Mouse (Mus musculus): ENCODE results near the gene Mt2. TPM values are rescaled to one million over a fixed set of nuclear protein-coding genes. Genes with fewer than 3 reads are reported as not detected.

Gene Mt2
- polyA plus RNA-seq, 1 experiment: 591 TPM

DNA sequence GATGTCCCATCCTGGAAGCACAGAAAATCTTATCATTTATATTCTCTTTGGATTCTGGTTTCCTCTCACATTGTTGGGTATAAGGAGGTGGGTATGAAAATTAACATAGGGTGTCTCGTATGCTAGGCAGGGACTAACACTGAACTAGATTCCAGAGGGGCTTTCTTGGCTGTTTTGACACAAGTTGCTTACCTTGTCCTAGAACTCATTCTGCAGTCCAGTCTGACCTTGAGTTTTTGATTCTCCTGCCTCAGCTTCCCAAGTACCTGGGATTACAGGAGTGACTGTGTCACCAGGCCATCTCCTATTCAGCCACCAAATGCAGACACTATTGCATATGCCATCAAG, 8.1 kb downstream of the Mt2 start:
- Histone ChIP-seq H3K4me3 (ENCODE audit: insufficient read depth, low read length) (peak overlapping the region; percentile 68), H3K27ac (ENCODE audit: insufficient read depth, low read length) (no peak overlapping the region), H3K4me1 (ENCODE audit: control insufficient read depth, insufficient read depth, low read length) (no peaks in the 10 kb centered on the region; the same call in 1 of the 2 replicates)
- TF ChIP-seq CTCF (IDR thresholded peaks at IDR 0.05; ENCODE audit: extremely low read depth, insufficient read depth, low read length) (no peak), POLR2A (IDR thresholded peaks at IDR 0.05; ENCODE audit: extremely low read depth, insufficient read depth, low read length) (no peak)

DNA sequence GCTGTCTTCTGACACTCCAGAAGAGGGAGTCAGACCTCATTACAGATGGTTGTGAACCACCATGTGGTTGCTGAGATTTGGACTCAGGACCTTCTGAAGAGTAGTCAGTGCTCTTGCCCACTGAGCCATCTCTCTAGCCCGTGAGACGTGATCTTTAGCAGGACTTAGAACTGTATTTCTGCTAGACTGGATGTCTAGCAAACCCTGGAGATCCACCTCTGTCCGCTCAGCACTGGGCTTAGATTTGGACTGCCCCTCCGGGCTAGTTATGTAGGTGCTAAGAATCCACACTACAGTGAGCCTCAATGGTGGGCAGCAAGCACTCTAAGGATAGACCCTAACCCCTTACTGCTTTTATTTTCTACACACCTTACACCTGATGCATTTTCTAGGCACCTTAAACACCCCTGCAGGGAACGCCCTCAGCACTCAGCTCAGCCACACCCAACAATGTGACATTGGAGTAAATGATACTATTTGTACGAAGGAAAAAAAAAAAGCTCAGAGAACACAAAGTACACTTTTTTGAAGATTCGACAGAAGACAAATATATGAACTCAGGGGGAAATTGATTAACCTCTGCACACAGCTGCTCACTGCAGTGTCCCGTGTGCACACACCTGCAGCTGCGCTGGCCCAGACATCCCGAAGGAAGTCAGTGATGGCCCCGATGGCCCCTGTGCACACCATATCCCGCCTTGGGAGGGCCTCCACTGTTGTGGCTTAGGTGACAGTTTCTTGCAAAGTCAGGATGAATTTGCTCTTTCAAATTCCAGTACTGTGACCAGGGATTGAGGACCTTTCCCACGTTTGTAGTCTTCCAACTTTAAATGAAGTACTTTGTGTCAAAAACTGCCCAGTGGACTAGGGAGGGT, 9.8 kb downstream of the Mt2 start:
- no peaks in the 10 kb centered on the region; the same call in 1 of the 2 replicates for H3K4me1 ChIP-seq (ENCODE audit: control insufficient read depth, insufficient read depth, low read length)
- TF ChIP-seq POLR2A (IDR thresholded peaks at IDR 0.05; ENCODE audit: extremely low read depth, insufficient read depth, low read length) (no peak), CTCF (IDR thresholded peaks at IDR 0.05; ENCODE audit: extremely low read depth, insufficient read depth, low read length) (no peak)
- H3K27ac ChIP-seq (ENCODE audit: insufficient read depth, low read length): no peak overlapping the region
- peak overlapping the region; percentile 10; the same call in 1 of the 2 replicates for H3K4me3 ChIP-seq (ENCODE audit: insufficient read depth, low read length)

DNA sequence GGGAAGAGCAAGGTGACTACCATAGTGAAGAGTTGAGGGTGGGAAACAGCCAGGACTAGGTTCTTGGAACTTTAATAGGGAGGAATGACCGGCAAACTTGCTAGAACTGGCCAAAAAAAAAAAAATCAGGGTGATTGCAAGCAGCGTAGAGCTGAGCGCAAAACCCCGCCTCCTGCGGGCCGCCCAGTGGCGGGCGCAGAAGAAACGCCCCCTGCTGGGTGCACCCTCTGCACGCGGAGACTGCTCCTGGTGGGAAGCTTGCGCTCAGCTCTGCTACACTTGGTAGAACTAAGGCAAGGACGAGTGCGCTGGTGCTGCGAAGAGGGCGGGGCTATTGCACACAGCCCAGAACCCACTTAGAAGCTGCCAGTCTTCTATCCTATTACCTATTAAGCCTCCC, 10.7 kb downstream of the Mt2 start:
- Histone ChIP-seq H3K4me1 (ENCODE audit: control insufficient read depth, insufficient read depth, low read length) (no peaks in the 10 kb centered on the region; the same call in 1 of the 2 replicates), H3K4me3 (ENCODE audit: insufficient read depth, low read length) (peak overlapping the region; percentile 10), H3K27ac (ENCODE audit: insufficient read depth, low read length) (no peak overlapping the region; the same call in 1 of the 2 replicates)
- peak; percentile 36; the same call in 1 of the 2 replicates for TF ChIP-seq POLR2A (IDR thresholded peaks at IDR 0.05; ENCODE audit: extremely low read depth, insufficient read depth, low read length)
- TF ChIP-seq CTCF (IDR thresholded peaks at IDR 0.05; ENCODE audit: extremely low read depth, insufficient read depth, low read length): 0 out of 2 replicates have a peak, but pooled peaks have one; percentile 20

DNA sequence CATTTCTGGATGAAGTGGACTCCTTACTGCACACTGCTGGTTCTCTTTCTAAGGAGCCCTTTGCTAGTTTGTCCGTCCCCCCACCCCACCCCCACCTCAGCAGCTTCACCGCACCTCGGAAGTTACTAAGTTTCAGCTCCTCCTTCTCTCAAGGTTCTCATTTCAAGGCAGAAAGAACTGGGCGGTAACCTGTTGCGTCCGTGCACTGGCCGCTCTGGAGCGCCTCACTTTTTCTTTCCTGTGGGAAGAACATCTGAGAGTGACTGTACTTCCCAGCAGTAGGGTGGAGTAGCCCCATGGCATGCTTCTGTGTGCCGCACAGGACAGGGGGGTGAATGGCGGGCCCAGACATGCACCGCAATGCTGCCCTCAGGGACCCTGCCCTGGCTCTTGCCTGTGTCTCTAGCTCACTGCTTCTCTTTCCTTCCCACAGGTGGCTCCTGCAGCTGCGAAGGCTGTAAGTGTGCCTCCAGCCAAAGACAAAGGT, 11.9 kb downstream of the Mt2 start:
- no peak for TF ChIP-seq POLR2A (IDR thresholded peaks at IDR 0.05; ENCODE audit: extremely low read depth, insufficient read depth, low read length)
- no peak for TF ChIP-seq CTCF (IDR thresholded peaks at IDR 0.05; ENCODE audit: extremely low read depth, insufficient read depth, low read length)
- Histone ChIP-seq H3K4me3 (ENCODE audit: insufficient read depth, low read length) (no peak overlapping the region), H3K27ac (ENCODE audit: insufficient read depth, low read length) (no peak overlapping the region), H3K4me1 (ENCODE audit: control insufficient read depth, insufficient read depth, low read length) (no peaks in the 10 kb centered on the region; the same call in 1 of the 2 replicates)

DNA sequence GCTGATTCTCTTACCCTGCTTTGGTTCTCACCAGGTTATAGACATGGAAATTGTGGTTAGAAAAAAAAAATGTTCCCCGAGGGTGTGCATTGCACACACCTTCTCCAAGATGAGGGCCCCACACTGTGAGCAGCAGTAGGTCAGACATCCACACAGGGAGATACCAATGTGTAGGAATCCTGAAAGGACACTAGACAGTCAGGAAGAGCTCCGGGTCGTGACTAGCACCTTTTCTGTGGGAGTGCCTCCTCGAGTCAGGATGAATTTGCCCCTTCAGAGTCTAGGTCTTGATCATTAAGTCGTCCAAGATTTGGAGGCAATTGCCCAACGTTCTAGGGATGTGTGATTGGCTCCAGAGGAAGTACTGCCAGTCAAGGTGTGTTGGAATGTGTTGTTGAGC, 13.3 kb downstream of the Mt2 start:
- Histone ChIP-seq H3K27ac (ENCODE audit: insufficient read depth, low read length) (no peak overlapping the region), H3K4me1 (ENCODE audit: control insufficient read depth, insufficient read depth, low read length) (no peaks in the 10 kb centered on the region; the same call in 1 of the 2 replicates), H3K4me3 (ENCODE audit: insufficient read depth, low read length) (no peak overlapping the region)
- no peak for TF ChIP-seq POLR2A (IDR thresholded peaks at IDR 0.05; ENCODE audit: extremely low read depth, insufficient read depth, low read length)
- TF ChIP-seq CTCF (IDR thresholded peaks at IDR 0.05; ENCODE audit: extremely low read depth, insufficient read depth, low read length): no peak

DNA sequence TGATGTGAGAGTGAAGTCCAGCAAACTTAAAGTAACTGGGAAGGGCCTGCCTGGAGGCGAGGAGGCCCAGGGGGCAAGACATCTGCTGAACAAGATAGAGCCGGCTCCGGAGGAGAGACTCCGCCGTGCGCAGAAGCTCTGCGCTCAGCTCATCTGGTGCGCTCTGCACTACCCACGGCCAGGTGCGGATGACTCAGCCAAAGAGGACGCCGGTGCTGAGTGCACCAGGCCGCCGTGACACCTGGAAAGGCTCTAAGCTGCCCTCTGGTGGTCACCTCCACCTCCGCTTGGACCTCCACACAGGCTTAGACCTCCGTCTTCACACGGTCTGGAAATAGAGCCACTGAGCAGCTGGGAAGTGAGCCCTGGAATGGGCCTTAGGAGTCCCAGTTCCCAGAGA, 14.1 kb downstream of the Mt2 start:
- Histone ChIP-seq H3K27ac (ENCODE audit: insufficient read depth, low read length) (no peak overlapping the region), H3K4me1 (ENCODE audit: control insufficient read depth, insufficient read depth, low read length) (no peaks in the 10 kb centered on the region; the same call in 1 of the 2 replicates), H3K4me3 (ENCODE audit: insufficient read depth, low read length) (no peak overlapping the region)
- TF ChIP-seq CTCF (IDR thresholded peaks at IDR 0.05; ENCODE audit: extremely low read depth, insufficient read depth, low read length): peak; percentile 28; the same call in 1 of the 2 replicates
- TF ChIP-seq POLR2A (IDR thresholded peaks at IDR 0.05; ENCODE audit: extremely low read depth, insufficient read depth, low read length): no peak

DNA sequence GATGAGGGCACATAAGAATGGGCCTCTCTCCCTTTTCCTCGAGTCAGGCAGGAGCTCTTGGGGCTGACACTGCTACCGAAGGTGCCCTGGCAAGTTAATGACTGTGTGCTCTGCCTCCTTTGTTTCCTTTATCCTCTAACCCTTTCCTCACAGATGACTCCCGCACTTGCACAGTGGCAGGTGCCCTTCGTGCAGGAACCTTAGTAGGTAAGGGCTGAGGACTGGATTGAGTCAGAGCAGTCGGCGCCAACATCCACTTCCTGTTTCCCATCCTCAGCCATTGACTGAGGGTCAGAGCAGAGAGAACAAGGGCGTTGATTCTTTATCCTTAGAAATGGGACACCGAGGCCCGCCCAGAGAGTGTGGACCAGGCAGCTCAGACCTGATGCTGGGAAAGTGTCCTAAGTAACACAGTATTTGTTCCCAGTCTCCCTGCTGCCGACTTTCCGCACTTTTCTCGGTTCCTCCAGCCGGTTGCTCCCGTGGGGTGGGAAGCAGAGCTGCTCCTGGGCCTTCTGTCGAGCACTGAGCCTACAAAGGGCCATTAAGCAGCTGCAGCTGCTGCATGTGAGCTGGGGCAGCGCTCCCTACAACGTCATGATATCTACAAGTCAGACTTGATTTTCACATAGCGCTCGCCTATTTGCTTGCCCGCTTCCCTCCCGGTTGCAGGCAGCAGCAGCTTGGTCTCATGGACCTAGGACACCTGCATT, 15.0 kb downstream of the Mt2 start:
- Histone ChIP-seq H3K4me1 (ENCODE audit: control insufficient read depth, insufficient read depth, low read length) (no peaks in the 10 kb centered on the region; the same call in 1 of the 2 replicates), H3K27ac (ENCODE audit: insufficient read depth, low read length) (no peak overlapping the region), H3K4me3 (ENCODE audit: insufficient read depth, low read length) (no peak overlapping the region)
- TF ChIP-seq POLR2A (IDR thresholded peaks at IDR 0.05; ENCODE audit: extremely low read depth, insufficient read depth, low read length): no peak
- no peak for TF ChIP-seq CTCF (IDR thresholded peaks at IDR 0.05; ENCODE audit: extremely low read depth, insufficient read depth, low read length)

DNA sequence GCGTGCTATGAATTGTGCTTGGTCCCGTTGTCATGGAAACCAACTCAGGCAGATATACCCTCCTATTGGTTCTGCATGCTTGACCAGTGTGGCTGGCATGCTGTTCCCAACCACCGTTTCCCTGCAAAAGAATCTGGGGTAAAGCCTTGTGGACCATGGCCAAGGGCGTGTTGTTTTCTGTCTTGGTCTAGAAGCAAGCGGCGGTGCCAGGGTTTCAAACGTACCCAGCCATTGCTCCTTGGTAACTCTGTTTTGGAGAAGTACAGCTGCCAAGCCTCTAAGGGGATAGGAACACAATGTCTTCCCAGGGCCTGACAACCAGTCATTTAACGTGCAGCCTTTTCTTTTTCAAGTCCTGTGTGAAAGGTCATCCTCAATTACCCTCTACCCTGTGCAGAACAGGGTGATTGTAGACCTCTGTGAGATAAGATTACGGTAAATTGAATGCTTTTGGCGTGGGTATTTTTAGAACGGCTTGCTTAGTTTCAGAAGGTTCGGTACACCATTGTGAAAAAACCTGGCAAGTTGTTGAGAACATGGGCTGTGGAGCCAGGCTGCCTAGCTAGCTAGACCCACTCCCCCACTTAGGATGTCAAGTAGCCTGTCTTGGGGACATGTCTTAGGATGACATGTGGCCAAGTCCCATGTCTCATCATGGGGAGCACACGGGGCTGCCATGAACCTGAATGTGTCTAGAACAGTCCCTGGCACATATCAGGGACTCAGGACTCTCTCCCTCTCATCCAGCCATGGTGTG, 17.0 kb downstream of the Mt2 start:
- TF ChIP-seq POLR2A (IDR thresholded peaks at IDR 0.05; ENCODE audit: extremely low read depth, insufficient read depth, low read length): no peak
- Histone ChIP-seq H3K4me3 (ENCODE audit: insufficient read depth, low read length) (no peak overlapping the region), H3K27ac (ENCODE audit: insufficient read depth, low read length) (peak overlapping the region; percentile 36), H3K4me1 (ENCODE audit: control insufficient read depth, insufficient read depth, low read length) (no peaks in the 10 kb centered on the region)

DNA sequence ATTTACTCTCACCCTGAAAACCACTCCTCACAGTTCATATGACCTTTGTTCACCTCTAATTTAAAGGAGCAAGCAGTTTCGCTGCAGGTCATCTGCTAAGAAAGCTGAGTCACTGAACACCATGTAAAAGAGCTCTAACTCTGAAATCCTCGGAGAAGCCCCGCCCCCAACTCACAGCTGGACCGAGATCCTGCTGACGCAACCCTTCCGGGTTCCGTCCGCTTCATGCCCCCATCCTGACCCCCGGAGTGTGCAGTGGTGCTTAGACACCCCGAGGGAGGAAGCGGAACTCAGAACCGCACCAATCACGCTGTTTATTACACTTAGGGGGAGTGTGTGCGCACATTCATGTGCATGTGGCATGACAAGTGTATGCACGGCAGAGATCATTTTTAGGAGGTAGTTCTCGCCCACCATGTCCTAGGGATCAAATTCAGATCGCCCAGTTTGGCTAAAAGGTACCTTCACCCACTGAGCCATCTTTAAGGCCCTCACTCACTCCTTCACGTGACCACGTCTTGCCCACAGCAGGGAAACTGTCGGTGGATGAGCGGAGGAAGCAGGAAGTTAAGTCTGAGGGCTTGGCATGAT, 18.7 kb downstream of the Mt2 start:
- no peak for TF ChIP-seq CTCF (IDR thresholded peaks at IDR 0.05; ENCODE audit: extremely low read depth, insufficient read depth, low read length)
- TF ChIP-seq POLR2A (IDR thresholded peaks at IDR 0.05; ENCODE audit: extremely low read depth, insufficient read depth, low read length): no peak
- no peak overlapping the region for H3K4me3 ChIP-seq (ENCODE audit: insufficient read depth, low read length)

More for the DNA sequence above, 18.7 kb downstream of the Mt2 start:
- no peak overlapping the region for H3K27ac ChIP-seq (ENCODE audit: insufficient read depth, low read length)
- no peaks in the 10 kb centered on the region for H3K4me1 ChIP-seq (ENCODE audit: control insufficient read depth, insufficient read depth, low read length)

Measured in cortical plate, adult 2 months (tissue).